Mouse (Mus musculus) forebrain, embryonic 12.5 days (tissue): Measurements from ENCODE around the gene Nmu. TPM values are rescaled to one million over a fixed set of nuclear protein-coding genes. Genes with fewer than 3 reads are reported as not detected.
A peak's percentile ranks its signal among the peaks of the same experiment; 100 is the strongest.

Experiments
- ATAC-seq: fragments of 200-750 bp; cut with Nextera tagmentation; 2 replicates; pipeline ENCODE4 v1.8.0; 2017; ENCODE audit warnings: moderate TSS enrichment; ENCODE audit not compliant: low FRiP score
- H3K27ac ChIP-seq: fragments of 300-500 bp; sonication (generic); 2 replicates; pipeline ENCODE4 v1.5.1; 2016; ENCODE audit warnings: mild to moderate bottlenecking
- H3K27me3 ChIP-seq: fragments of 300-500 bp; sonication (generic); 2 replicates; pipeline ENCODE4 v1.6.1; 2016; ENCODE audit warnings: mild to moderate bottlenecking
- H3K36me3 ChIP-seq: fragments of 300-500 bp; sonication (generic); replicated peaks from 2 replicates; pipeline ENCODE4 v1.6.1; 2016; ENCODE audit warnings: mild to moderate bottlenecking
- H3K4me1 ChIP-seq: fragments of 300-500 bp; sonication (generic); 2 replicates; pipeline ENCODE4 v1.6.1; 2016
- H3K4me2 ChIP-seq: fragments of 300-500 bp; sonication (generic); 2 replicates; pipeline ENCODE4 v1.6.1; 2016; ENCODE audit warnings: mild to moderate bottlenecking, moderate library complexity
- H3K4me3 ChIP-seq: fragments of 300-500 bp; sonication (generic); replicated peaks from 2 replicates; pipeline ENCODE4 v1.5.1; 2016; ENCODE audit warnings: mild to moderate bottlenecking
- H3K9ac ChIP-seq: fragments of 300-500 bp; sonication (generic); 2 replicates; pipeline ENCODE4 v1.6.1; 2016; ENCODE audit warnings: mild to moderate bottlenecking
- H3K9me3 ChIP-seq: fragments of 300-500 bp; sonication (generic); 2 replicates; pipeline ENCODE4 v1.6.1; 2016
- WGBS: fragments of 180-500 bp; shearing (Covaris S2); methylation state at CpG from one replicate; pipeline ENCODE4 v1.1.7; 2016; 5-methylcytosine and 5-hydroxymethylcytosine counted together
- polyA plus RNA-seq: library from polyadenylated mRNA; unstranded; fragments of >200 nt; fragmentation: Nextera tagmentation; extraction: Ambion mirVana; gene quantifications from 2 replicates; pipeline ENCODE4 v1.2.1, GENCODE M21; 2016

Nmu gene
- polyA plus RNA-seq, 1 experiment from 2014 or later = not detected

- Histone ChIP-seq H3K4me2 (peak overlapping the region; percentile 80), H3K4me1 (peaks cover 16% of the 10 kb centered on the region), H3K27me3 (no peaks in the 10 kb centered on the region), H3K4me3 (peak overlapping the region; percentile 99), H3K9me3 (no peaks in the 10 kb centered on the region), H3K36me3 (no peaks in the 10 kb centered on the region), H3K27ac (no peak overlapping the region), H3K9ac (peak overlapping the region; percentile 40)
- 4% methylated on average over 8 of the region's 8 CpGs for WGBS
- ATAC-seq = no peak
These were observed 58.0 kb downstream of the Nmu start for GRCm38 (mm10) chr5:76305616-76306015.

GRCm38 (mm10) chr5:76304452-76305341 lies 58.9 kb downstream of the Nmu start, which contains the start of gene Clock:
Gene Clock (minus strand): TSS chr5:76304792.
- peak within 1 kb of the TSS; percentile 80 for H3K4me2 ChIP-seq
- H3K9ac ChIP-seq = peak within 1 kb of the TSS; percentile 87
- peak; percentile 91 for ATAC-seq
- under 1% methylated on average over 91 of the region's 104 CpGs for WGBS
- H3K36me3 ChIP-seq = no peaks in the 10 kb centered on the region
- H3K9me3 ChIP-seq = no peaks in the 10 kb centered on the region
- H3K4me3 ChIP-seq = peak within 1 kb of the TSS; percentile 99
- no peaks in the 10 kb centered on the region for H3K27me3 ChIP-seq
- peak within 1 kb of the TSS; percentile 98 for H3K27ac ChIP-seq
- peaks cover 16% of the 10 kb centered on the region for H3K4me1 ChIP-seq

GRCm38 (mm10) chr5:76303745-76304451 lies 59.7 kb downstream of the Nmu start:
- ATAC-seq = peak; percentile 85
- Histone ChIP-seq H3K4me3 (peak overlapping the region; percentile 99), H3K27ac (peak overlapping the region; percentile 98), H3K4me2 (peak overlapping the region; percentile 80), H3K27me3 (no peaks in the 10 kb centered on the region), H3K36me3 (no peaks in the 10 kb centered on the region), H3K9ac (peak overlapping the region; percentile 87), H3K9me3 (no peaks in the 10 kb centered on the region), H3K4me1 (peaks cover 16% of the 10 kb centered on the region)
- WGBS = under 1% methylated on average over 85 of the region's 100 CpGs

GRCm38 (mm10) chr5:76303379-76303744 lies 60.2 kb downstream of the Nmu start:
- Histone ChIP-seq H3K36me3 (no peaks in the 10 kb centered on the region), H3K4me3 (peak overlapping the region; percentile 99), H3K27me3 (no peaks in the 10 kb centered on the region), H3K4me1 (peaks cover 16% of the 10 kb centered on the region), H3K9me3 (no peaks in the 10 kb centered on the region), H3K27ac (peak overlapping the region; percentile 98), H3K4me2 (peak overlapping the region; percentile 80), H3K9ac (peak overlapping the region; percentile 87)
- no peak for ATAC-seq
- WGBS = 4% methylated on average over 11 of the region's 11 CpGs

GRCm38 (mm10) chr5:76302009-76302408 lies 61.6 kb downstream of the Nmu start:
- no peak overlapping the region for H3K4me3 ChIP-seq
- no peak for ATAC-seq
- no peak overlapping the region for H3K9ac ChIP-seq
- peaks cover 16% of the 10 kb centered on the region for H3K4me1 ChIP-seq
- H3K36me3 ChIP-seq = no peaks in the 10 kb centered on the region
- H3K27me3 ChIP-seq = no peaks in the 10 kb centered on the region
- no peaks in the 10 kb centered on the region for H3K9me3 ChIP-seq
- H3K4me2 ChIP-seq = no peak overlapping the region
- H3K27ac ChIP-seq = no peak overlapping the region
- WGBS = 91% methylated on average over 2 of the region's 2 CpGs

- Histone ChIP-seq H3K4me2 (no peak overlapping the region), H3K9ac (no peak overlapping the region), H3K36me3 (no peaks in the 10 kb centered on the region), H3K27me3 (no peaks in the 10 kb centered on the region), H3K9me3 (no peaks in the 10 kb centered on the region), H3K27ac (no peak overlapping the region), H3K4me3 (no peak overlapping the region), H3K4me1 (peaks cover 3% of the 10 kb centered on the region; the same call in 1 of the 2 replicates)
- no peak for ATAC-seq
- 90% methylated on average over 8 of the region's 8 CpGs for WGBS
These were observed 74.3 kb downstream of the Nmu start for GRCm38 (mm10) chr5:76289234-76289691.

GRCm38 (mm10) chr5:76288256-76288655 lies 75.3 kb downstream of the Nmu start:
- no peak for ATAC-seq
- no peak overlapping the region for H3K27ac ChIP-seq
- no peak overlapping the region for H3K4me3 ChIP-seq
- H3K9me3 ChIP-seq = no peaks in the 10 kb centered on the region
- H3K36me3 ChIP-seq = no peaks in the 10 kb centered on the region
- no peak overlapping the region for H3K4me2 ChIP-seq
- 93% methylated on average over 3 of the region's 3 CpGs for WGBS
- H3K27me3 ChIP-seq = no peaks in the 10 kb centered on the region
- H3K4me1 ChIP-seq = peaks cover 3% of the 10 kb centered on the region; the same call in 1 of the 2 replicates
- H3K9ac ChIP-seq = no peak overlapping the region

GRCm38 (mm10) chr5:76287062-76287461 lies 76.5 kb downstream of the Nmu start:
- Histone ChIP-seq H3K27me3 (no peaks in the 10 kb centered on the region), H3K4me2 (no peak overlapping the region), H3K4me3 (no peak overlapping the region), H3K36me3 (no peaks in the 10 kb centered on the region), H3K4me1 (peaks cover 6% of the 10 kb centered on the region), H3K9me3 (no peaks in the 10 kb centered on the region), H3K9ac (no peak overlapping the region), H3K27ac (no peak overlapping the region)
- ATAC-seq = no peak
- 81% methylated on average over 5 of the region's 5 CpGs for WGBS

GRCm38 (mm10) chr5:76285699-76286098 lies 77.9 kb downstream of the Nmu start:
- Histone ChIP-seq H3K27ac (no peak overlapping the region), H3K9me3 (no peaks in the 10 kb centered on the region), H3K4me2 (no peak overlapping the region), H3K36me3 (no peaks in the 10 kb centered on the region), H3K4me3 (no peak overlapping the region), H3K4me1 (peaks cover 6% of the 10 kb centered on the region), H3K27me3 (no peaks in the 10 kb centered on the region), H3K9ac (no peak overlapping the region)
- WGBS = 41% methylated on average over 4 of the region's 4 CpGs
- no peak for ATAC-seq

GRCm38 (mm10) chr5:76283890-76284289 lies 79.7 kb downstream of the Nmu start:
- H3K9me3 ChIP-seq = no peaks in the 10 kb centered on the region
- no peak overlapping the region for H3K4me2 ChIP-seq
- H3K36me3 ChIP-seq = no peaks in the 10 kb centered on the region
- H3K4me3 ChIP-seq = no peak overlapping the region
- H3K9ac ChIP-seq = no peak overlapping the region
- peaks cover 6% of the 10 kb centered on the region for H3K4me1 ChIP-seq
- no peak for ATAC-seq
- H3K27ac ChIP-seq = no peak overlapping the region
- 89% methylated on average over 1 of the region's 1 CpGs for WGBS
- H3K27me3 ChIP-seq = no peaks in the 10 kb centered on the region
